Mouse (Mus musculus) induced T-regulatory cell, adult 2 months (primary cell): ENCODE measurements around the gene Fam234a.
"Not testable (repeated sequence)": the region's sequence is repeated elsewhere in the genome, so short reads cannot be mapped to it uniquely, and the experiment has no call there.

Experiments used
- DNase-seq: peaks from one replicate; pipeline ENCODE4 v3.0.0-alpha.2; 2012; ENCODE audit warnings: low read depth

The Fam234a gene

GRCm38 (mm10) chr17:26175248-26175647 is 68.8 kb downstream of the Fam234a start:
- DNase-seq, result not testable (repeated sequence)

GRCm38 (mm10) chr17:26168039-26168438 is 76.0 kb downstream of the Fam234a start:
- DNase-seq, result peak; percentile 80

- DNase-seq, result no peak
Measured at GRCm38 (mm10) chr17:26162736-26163135, 81.3 kb downstream of the Fam234a start.
